Mouse (Mus musculus): ENCODE data around the gene Hacd2. TPM values are rescaled to one million over a fixed set of nuclear protein-coding genes. Genes with fewer than 3 reads are reported as not detected.

Gene Hacd2
- polyA plus RNA-seq, 1 experiment from 2014 or later = 106 TPM

GRCm38 (mm10) chr16:35018470-35018974, 3.7 kb upstream of the Hacd2 start:
- Histone ChIP-seq H3K4me2 (ENCODE audit: low read depth, low read length) (no peak overlapping the region), H3K27ac (ENCODE audit: low read length) (no peak overlapping the region), H3K4me3 (replicated peaks; ENCODE audit: low read length) (no peak overlapping the region), H3K36me3 (ENCODE audit: control insufficient read depth, insufficient read depth, low read length) (no peaks in the 10 kb centered on the region), H3K27me3 (ENCODE audit: control insufficient read depth, insufficient read depth, low read length) (no peaks in the 10 kb centered on the region), H3K9me3 (replicated peaks; ENCODE audit: control insufficient read depth, low read length) (peaks cover 3% of the 10 kb centered on the region; the same call in 1 of the 2 replicates), H3K9ac (ENCODE audit: low read length) (no peak overlapping the region), H3K4me1 (ENCODE audit: control insufficient read depth, insufficient read depth, low read length) (no peaks in the 10 kb centered on the region)
- ATAC-seq (ENCODE audit: insufficient read depth, low FRiP score) = no peak
- 76% methylated on average over 1 of the region's 1 CpGs for WGBS

GRCm38 (mm10) chr16:35021903-35022241, 356 bp upstream of the Hacd2 start:
- Histone ChIP-seq H3K9ac (ENCODE audit: low read length) (peak overlapping the region; percentile 37), H3K4me3 (replicated peaks; ENCODE audit: low read length) (peak overlapping the region; percentile 95), H3K27me3 (ENCODE audit: control insufficient read depth, insufficient read depth, low read length) (no peaks in the 10 kb centered on the region), H3K36me3 (ENCODE audit: control insufficient read depth, insufficient read depth, low read length) (no peaks in the 10 kb centered on the region), H3K27ac (ENCODE audit: low read length) (0 out of 2 replicates have a peak overlapping the region, but pooled peaks have one; percentile 78), H3K9me3 (replicated peaks; ENCODE audit: control insufficient read depth, low read length) (0 out of 2 replicates have a peak, but pooled peaks cover 3% of the 10 kb centered on the region), H3K4me1 (ENCODE audit: control insufficient read depth, insufficient read depth, low read length) (no peaks in the 10 kb centered on the region), H3K4me2 (ENCODE audit: low read depth, low read length) (peak overlapping the region; percentile 63)
- no peak for ATAC-seq (ENCODE audit: insufficient read depth, low FRiP score)
- WGBS = 46% methylated on average over 5 of the region's 5 CpGs

GRCm38 (mm10) chr16:35023138-35023735, 1.0 kb downstream of the Hacd2 start:
- peak overlapping the region; percentile 78 for H3K27ac ChIP-seq (ENCODE audit: low read length)
- peak overlapping the region; percentile 63 for H3K4me2 ChIP-seq (ENCODE audit: low read depth, low read length)
- no peak for ATAC-seq (ENCODE audit: insufficient read depth, low FRiP score)
- 0 out of 2 replicates have a peak, but pooled peaks cover 3% of the 10 kb centered on the region for H3K9me3 ChIP-seq (replicated peaks; ENCODE audit: control insufficient read depth, low read length)
- 9% methylated on average over 8 of the region's 8 CpGs for WGBS
- peak overlapping the region; percentile 89 for H3K9ac ChIP-seq (ENCODE audit: low read length)
- no peaks in the 10 kb centered on the region for H3K4me1 ChIP-seq (ENCODE audit: control insufficient read depth, insufficient read depth, low read length)
- H3K4me3 ChIP-seq (replicated peaks; ENCODE audit: low read length) = peak overlapping the region; percentile 95
- no peaks in the 10 kb centered on the region for H3K27me3 ChIP-seq (ENCODE audit: control insufficient read depth, insufficient read depth, low read length)
- no peaks in the 10 kb centered on the region for H3K36me3 ChIP-seq (ENCODE audit: control insufficient read depth, insufficient read depth, low read length)

- Histone ChIP-seq H3K9me3 (replicated peaks; ENCODE audit: control insufficient read depth, low read length) (0 out of 2 replicates have a peak, but pooled peaks cover 3% of the 10 kb centered on the region), H3K36me3 (ENCODE audit: control insufficient read depth, insufficient read depth, low read length) (0 out of 2 replicates have a peak, but pooled peaks cover 2% of the 10 kb centered on the region), H3K27me3 (ENCODE audit: control insufficient read depth, insufficient read depth, low read length) (no peaks in the 10 kb centered on the region), H3K4me1 (ENCODE audit: control insufficient read depth, insufficient read depth, low read length) (no peaks in the 10 kb centered on the region), H3K27ac (ENCODE audit: low read length) (no peak overlapping the region), H3K9ac (ENCODE audit: low read length) (no peak overlapping the region), H3K4me3 (replicated peaks; ENCODE audit: low read length) (no peak overlapping the region), H3K4me2 (ENCODE audit: low read depth, low read length) (no peak overlapping the region)
- no peak for ATAC-seq (ENCODE audit: insufficient read depth, low FRiP score)
- 89% methylated on average over 5 of the region's 5 CpGs for WGBS
Measured at GRCm38 (mm10) chr16:35024300-35024699, 2.1 kb downstream of the Hacd2 start.

- WGBS = 86% methylated on average over 4 of the region's 4 CpGs
- Histone ChIP-seq H3K4me2 (ENCODE audit: low read depth, low read length) (no peak overlapping the region), H3K27ac (ENCODE audit: low read length) (no peak overlapping the region), H3K27me3 (ENCODE audit: control insufficient read depth, insufficient read depth, low read length) (no peaks in the 10 kb centered on the region), H3K36me3 (ENCODE audit: control insufficient read depth, insufficient read depth, low read length) (0 out of 2 replicates have a peak, but pooled peaks cover 6% of the 10 kb centered on the region), H3K4me3 (replicated peaks; ENCODE audit: low read length) (no peak overlapping the region), H3K9ac (ENCODE audit: low read length) (no peak overlapping the region), H3K9me3 (replicated peaks; ENCODE audit: control insufficient read depth, low read length) (0 out of 2 replicates have a peak, but pooled peaks cover 3% of the 10 kb centered on the region), H3K4me1 (ENCODE audit: control insufficient read depth, insufficient read depth, low read length) (no peaks in the 10 kb centered on the region)
- no peak for ATAC-seq (ENCODE audit: insufficient read depth, low FRiP score)
Measured at GRCm38 (mm10) chr16:35025347-35025746, 3.1 kb downstream of the Hacd2 start.

GRCm38 (mm10) chr16:35033241-35033640, 11.0 kb downstream of the Hacd2 start:
- no peak for ATAC-seq (ENCODE audit: insufficient read depth, low FRiP score)
- Histone ChIP-seq H3K4me2 (ENCODE audit: low read depth, low read length) (no peak overlapping the region), H3K4me3 (replicated peaks; ENCODE audit: low read length) (no peak overlapping the region), H3K4me1 (ENCODE audit: control insufficient read depth, insufficient read depth, low read length) (no peaks in the 10 kb centered on the region; the same call in 1 of the 2 replicates), H3K9me3 (replicated peaks; ENCODE audit: control insufficient read depth, low read length) (no peaks in the 10 kb centered on the region), H3K27me3 (ENCODE audit: control insufficient read depth, insufficient read depth, low read length) (no peaks in the 10 kb centered on the region), H3K27ac (ENCODE audit: low read length) (peak overlapping the region; percentile 81), H3K9ac (ENCODE audit: low read length) (no peak overlapping the region), H3K36me3 (ENCODE audit: control insufficient read depth, insufficient read depth, low read length) (0 out of 2 replicates have a peak, but pooled peaks cover 10% of the 10 kb centered on the region)
- 69% methylated on average over 3 of the region's 3 CpGs for WGBS

GRCm38 (mm10) chr16:35033809-35034577, 11.8 kb downstream of the Hacd2 start:
- Histone ChIP-seq H3K36me3 (ENCODE audit: control insufficient read depth, insufficient read depth, low read length) (0 out of 2 replicates have a peak, but pooled peaks cover 10% of the 10 kb centered on the region), H3K27me3 (ENCODE audit: control insufficient read depth, insufficient read depth, low read length) (no peaks in the 10 kb centered on the region), H3K9me3 (replicated peaks; ENCODE audit: control insufficient read depth, low read length) (no peaks in the 10 kb centered on the region), H3K9ac (ENCODE audit: low read length) (no peak overlapping the region), H3K4me3 (replicated peaks; ENCODE audit: low read length) (no peak overlapping the region), H3K27ac (ENCODE audit: low read length) (peak overlapping the region; percentile 81), H3K4me2 (ENCODE audit: low read depth, low read length) (no peak overlapping the region), H3K4me1 (ENCODE audit: control insufficient read depth, insufficient read depth, low read length) (no peaks in the 10 kb centered on the region; the same call in 1 of the 2 replicates)
- 53% methylated on average over 8 of the region's 8 CpGs for WGBS
- ATAC-seq (ENCODE audit: insufficient read depth, low FRiP score) = peak; percentile 66; the same call in 1 of the 2 replicates

- H3K36me3 ChIP-seq (ENCODE audit: control insufficient read depth, insufficient read depth, low read length) = 0 out of 2 replicates have a peak, but pooled peaks cover 5% of the 10 kb centered on the region
- ATAC-seq (ENCODE audit: insufficient read depth, low FRiP score) = no peak
- no peaks in the 10 kb centered on the region for H3K27me3 ChIP-seq (ENCODE audit: control insufficient read depth, insufficient read depth, low read length)
- H3K4me3 ChIP-seq (replicated peaks; ENCODE audit: low read length) = no peak overlapping the region
- no peak overlapping the region for H3K4me2 ChIP-seq (ENCODE audit: low read depth, low read length)
- H3K27ac ChIP-seq (ENCODE audit: low read length) = peak overlapping the region; percentile 74
- H3K9ac ChIP-seq (ENCODE audit: low read length) = no peak overlapping the region
- no peaks in the 10 kb centered on the region; the same call in 1 of the 2 replicates for H3K4me1 ChIP-seq (ENCODE audit: control insufficient read depth, insufficient read depth, low read length)
- WGBS = 81% methylated on average over 5 of the region's 5 CpGs
- H3K9me3 ChIP-seq (replicated peaks; ENCODE audit: control insufficient read depth, low read length) = no peaks in the 10 kb centered on the region
Measured at GRCm38 (mm10) chr16:35034971-35035370, 12.7 kb downstream of the Hacd2 start.

- Histone ChIP-seq H3K9ac (ENCODE audit: low read length) (no peak overlapping the region), H3K9me3 (replicated peaks; ENCODE audit: control insufficient read depth, low read length) (no peaks in the 10 kb centered on the region), H3K27me3 (ENCODE audit: control insufficient read depth, insufficient read depth, low read length) (no peaks in the 10 kb centered on the region), H3K27ac (ENCODE audit: low read length) (no peak overlapping the region; the same call in 1 of the 2 replicates), H3K4me3 (replicated peaks; ENCODE audit: low read length) (no peak overlapping the region), H3K4me1 (ENCODE audit: control insufficient read depth, insufficient read depth, low read length) (no peaks in the 10 kb centered on the region; the same call in 1 of the 2 replicates), H3K4me2 (ENCODE audit: low read depth, low read length) (no peak overlapping the region), H3K36me3 (ENCODE audit: control insufficient read depth, insufficient read depth, low read length) (0 out of 2 replicates have a peak, but pooled peaks cover 4% of the 10 kb centered on the region)
- 68% methylated on average over 5 of the region's 5 CpGs for WGBS
- ATAC-seq (ENCODE audit: insufficient read depth, low FRiP score) = no peak
Measured at GRCm38 (mm10) chr16:35036754-35037153, 14.5 kb downstream of the Hacd2 start.
